Mouse (Mus musculus) heart, embryonic 15.5 days (tissue): ENCODE measurements at regions not wholly inside any gene's neighbourhood (a gene's known extent, or its start where the extent isn't known, plus 50 kb on each side); places are given as distances from the start of the nearest gene placed in this dataset.

Source experiments
- ATAC-seq: fragments of 200-750 bp; cut with Nextera tagmentation; replicated peaks from 2 replicates; pipeline ENCODE4 v1.8.0; 2017; ENCODE audit warnings: low read depth, moderate TSS enrichment; ENCODE audit not compliant: insufficient number of reproducible peaks, insufficient read depth, low FRiP score
- H3K27ac ChIP-seq: fragments of 300-500 bp; sonication (generic); 2 replicates; pipeline ENCODE4 v1.5.1; 2015; ENCODE audit warnings: mild to moderate bottlenecking, inconsistent platforms
- H3K27me3 ChIP-seq: fragments of 300-500 bp; sonication (generic); 2 replicates; pipeline ENCODE4 v1.6.1; 2015; ENCODE audit warnings: inconsistent platforms
- H3K36me3 ChIP-seq: fragments of 300-500 bp; sonication (generic); 2 replicates; pipeline ENCODE4 v1.6.1; 2015; ENCODE audit warnings: mild to moderate bottlenecking, inconsistent platforms
- H3K4me1 ChIP-seq: fragments of 300-500 bp; sonication (generic); replicated peaks from 2 replicates; pipeline ENCODE4 v1.6.1; 2015; ENCODE audit warnings: inconsistent platforms
- H3K4me2 ChIP-seq: fragments of 300-500 bp; sonication (generic); 2 replicates; pipeline ENCODE4 v1.6.1; 2015; ENCODE audit warnings: inconsistent platforms, mild to moderate bottlenecking, moderate library complexity
- H3K4me3 ChIP-seq: fragments of 300-500 bp; sonication (generic); 2 replicates; pipeline ENCODE4 v1.5.1; 2015; ENCODE audit warnings: mild to moderate bottlenecking, inconsistent platforms
- H3K9ac ChIP-seq: fragments of 300-500 bp; sonication (generic); 2 replicates; pipeline ENCODE4 v1.6.1; 2015; ENCODE audit warnings: mild to moderate bottlenecking, inconsistent platforms
- H3K9me3 ChIP-seq: fragments of 300-500 bp; sonication (generic); replicated peaks from 2 replicates; pipeline ENCODE4 v1.6.1; 2016; ENCODE audit warnings: inconsistent platforms
- WGBS: fragments of 180-500 bp; shearing (Covaris S2); methylation state at CpG from one replicate; pipeline ENCODE4 v1.1.7; 2015; ENCODE audit warnings: mixed read lengths; 5-methylcytosine and 5-hydroxymethylcytosine counted together

DNA sequence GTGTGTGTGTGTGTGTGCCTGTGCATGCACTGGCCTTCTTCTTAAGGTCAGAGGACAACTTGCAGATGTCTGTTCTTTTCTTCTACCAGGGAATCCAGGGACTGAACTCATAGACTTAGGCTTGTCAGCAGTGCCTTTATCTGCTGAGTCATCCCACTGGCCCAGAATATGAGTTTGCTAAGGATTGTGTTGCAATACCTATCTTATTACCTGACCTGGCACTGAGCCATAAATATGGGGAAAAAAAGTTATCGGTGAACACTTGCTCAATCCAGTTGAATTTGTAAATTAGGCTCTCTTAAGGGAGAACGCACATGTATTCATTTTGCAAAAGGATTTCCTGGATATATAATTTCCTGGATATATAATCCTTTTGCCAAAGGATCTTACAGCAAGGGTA is 672.8 kb upstream of the Fam160b2 start:
- H3K27ac ChIP-seq: no peak overlapping the region
- no peak overlapping the region for H3K4me2 ChIP-seq
- no peak overlapping the region for H3K4me3 ChIP-seq
- H3K9me3 ChIP-seq: no peaks in the 10 kb centered on the region
- no peaks in the 10 kb centered on the region for H3K36me3 ChIP-seq
- ATAC-seq: no peak
- H3K4me1 ChIP-seq: 0 out of 2 replicates have a peak, but pooled peaks cover 5% of the 10 kb centered on the region
- no peak overlapping the region for H3K9ac ChIP-seq
- WGBS: 90% methylated on average over 2 of the region's 2 CpGs
- no peaks in the 10 kb centered on the region for H3K27me3 ChIP-seq

DNA sequence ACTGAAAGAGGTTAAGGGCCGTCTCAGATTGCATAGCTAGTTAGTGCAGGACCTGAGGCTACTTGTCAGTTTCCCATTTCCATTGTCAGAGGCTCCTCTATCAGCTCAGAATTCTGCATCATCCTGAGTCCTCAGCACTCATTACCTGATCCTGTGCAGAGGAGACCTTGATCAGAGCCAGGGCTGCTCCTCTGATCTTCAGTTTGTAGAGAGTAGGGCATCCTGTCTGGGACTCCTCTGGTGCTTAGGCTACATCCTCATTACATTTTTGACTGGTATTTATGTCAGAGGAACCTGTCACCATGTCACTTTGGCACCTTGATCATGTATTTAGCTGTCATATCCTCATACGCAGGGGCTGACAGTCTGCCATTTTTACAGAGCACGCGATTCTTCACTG is 658.0 kb upstream of the Fam160b2 start:
- H3K4me2 ChIP-seq: no peak overlapping the region
- no peak for ATAC-seq
- H3K9me3 ChIP-seq: no peaks in the 10 kb centered on the region
- no peak overlapping the region for H3K27ac ChIP-seq
- H3K27me3 ChIP-seq: no peaks in the 10 kb centered on the region
- H3K4me3 ChIP-seq: no peak overlapping the region
- no peaks in the 10 kb centered on the region for H3K4me1 ChIP-seq
- 81% methylated on average over 4 of the region's 4 CpGs for WGBS
- H3K36me3 ChIP-seq: no peaks in the 10 kb centered on the region
- no peak overlapping the region for H3K9ac ChIP-seq

DNA sequence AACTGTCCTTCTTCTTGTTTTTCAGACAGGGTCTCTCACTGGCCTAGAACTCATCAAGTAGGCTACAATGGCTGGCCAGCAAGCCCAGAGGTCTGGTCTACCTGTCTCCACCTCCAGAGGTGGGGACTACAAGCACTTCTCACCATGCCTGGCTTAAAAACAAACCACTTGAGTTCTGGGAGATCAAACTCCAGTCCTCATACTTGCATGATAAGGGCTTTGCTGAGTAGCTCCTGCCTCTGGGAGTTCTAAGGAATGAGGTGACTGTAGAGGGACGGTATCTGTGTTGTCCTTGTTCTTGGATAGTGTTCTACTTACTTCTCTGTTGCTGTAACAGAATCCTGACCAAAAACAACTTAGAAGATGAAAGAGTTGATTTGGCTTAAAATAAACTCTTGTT is 654.6 kb upstream of the Fam160b2 start:
- Histone ChIP-seq H3K4me3 (no peak overlapping the region), H3K4me2 (no peak overlapping the region), H3K9ac (no peak overlapping the region), H3K9me3 (no peaks in the 10 kb centered on the region), H3K27ac (no peak overlapping the region), H3K27me3 (no peaks in the 10 kb centered on the region), H3K36me3 (no peaks in the 10 kb centered on the region), H3K4me1 (0 out of 2 replicates have a peak, but pooled peaks cover 2% of the 10 kb centered on the region)
- ATAC-seq: no peak
- 28% methylated on average over 1 of the region's 1 CpGs for WGBS

DNA sequence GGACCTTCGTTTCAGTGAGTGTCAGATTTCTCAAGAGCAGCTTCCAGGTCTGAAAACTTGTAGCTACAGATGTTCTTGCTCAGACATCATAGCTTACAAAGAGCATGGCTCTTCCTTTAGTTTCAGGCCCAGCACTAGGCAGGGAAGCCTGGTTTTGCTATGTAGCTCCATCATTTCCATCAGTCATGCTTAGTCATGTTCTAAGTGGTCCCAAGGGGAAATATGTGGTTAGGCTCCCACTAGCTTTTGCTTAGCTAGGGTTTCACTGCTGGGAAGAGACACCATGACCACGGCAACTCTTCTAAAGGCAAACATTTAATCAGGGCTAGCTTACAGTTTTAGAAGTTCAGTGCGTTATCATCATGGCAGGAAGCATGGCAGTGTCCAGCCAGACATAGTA is 652.5 kb upstream of the Fam160b2 start:
- WGBS: 79% methylated on average over 3 of the region's 3 CpGs
- H3K27me3 ChIP-seq: no peaks in the 10 kb centered on the region
- H3K4me2 ChIP-seq: no peak overlapping the region
- no peaks in the 10 kb centered on the region for H3K9me3 ChIP-seq
- no peak for ATAC-seq
- H3K36me3 ChIP-seq: no peaks in the 10 kb centered on the region
- H3K4me3 ChIP-seq: no peak overlapping the region
- 0 out of 2 replicates have a peak, but pooled peaks cover 2% of the 10 kb centered on the region for H3K4me1 ChIP-seq
- no peak overlapping the region for H3K27ac ChIP-seq
- no peak overlapping the region for H3K9ac ChIP-seq

DNA sequence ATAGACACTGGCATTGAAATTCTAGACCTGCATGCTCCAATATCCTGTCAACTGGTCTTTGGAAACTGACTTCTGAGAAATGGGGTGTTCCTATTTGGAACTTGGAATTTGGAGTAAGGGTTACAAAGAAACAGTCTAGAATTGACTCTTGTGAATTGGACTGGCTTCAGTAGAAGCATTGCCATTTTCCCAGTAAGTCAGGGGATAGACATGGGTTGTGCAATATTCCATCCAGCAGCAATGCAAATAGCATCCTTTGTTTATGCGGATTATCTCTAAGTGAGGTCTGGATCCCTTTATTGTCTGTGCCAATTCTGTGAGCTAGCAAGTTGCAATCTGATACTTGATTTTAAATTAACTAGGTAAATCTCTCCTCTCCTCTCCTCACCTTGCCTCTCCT is 651.5 kb upstream of the Fam160b2 start:
- no peak for ATAC-seq
- H3K27me3 ChIP-seq: no peaks in the 10 kb centered on the region
- 0 out of 2 replicates have a peak, but pooled peaks cover 2% of the 10 kb centered on the region for H3K4me1 ChIP-seq
- H3K9me3 ChIP-seq: no peaks in the 10 kb centered on the region
- H3K27ac ChIP-seq: no peak overlapping the region
- H3K36me3 ChIP-seq: no peaks in the 10 kb centered on the region
- H3K4me2 ChIP-seq: no peak overlapping the region
- H3K9ac ChIP-seq: no peak overlapping the region
- 82% methylated on average over 1 of the region's 1 CpGs for WGBS
- H3K4me3 ChIP-seq: no peak overlapping the region

DNA sequence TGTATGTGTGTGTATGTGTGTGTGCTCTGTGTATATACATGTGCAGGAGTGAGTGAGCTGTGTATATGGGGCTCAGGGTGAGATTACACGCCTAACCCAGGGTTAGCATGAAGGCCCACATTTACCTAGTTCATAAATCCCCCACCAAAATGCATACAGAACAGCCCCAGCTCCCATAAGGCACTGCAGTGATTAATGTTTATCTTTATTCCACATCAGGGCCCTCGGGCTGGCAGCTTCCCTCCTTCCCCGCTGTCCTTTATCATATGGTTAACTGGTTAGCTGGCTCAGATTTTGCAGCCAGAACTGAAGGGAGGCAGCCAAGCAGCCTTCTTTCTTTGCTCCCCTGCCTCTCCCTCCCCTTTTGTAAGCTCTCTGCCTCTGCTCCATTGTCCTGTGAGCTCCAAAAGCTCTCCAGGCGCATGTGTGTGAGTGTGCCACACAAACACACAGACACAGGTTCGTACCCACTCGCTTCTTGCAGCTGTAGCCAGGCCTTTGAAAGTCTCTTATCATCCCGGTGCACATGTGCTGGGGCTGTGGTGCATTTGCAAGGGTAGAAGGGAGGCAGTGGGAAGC is 649.8 kb upstream of the Fam160b2 start:
- no peaks in the 10 kb centered on the region for H3K9me3 ChIP-seq

DNA sequence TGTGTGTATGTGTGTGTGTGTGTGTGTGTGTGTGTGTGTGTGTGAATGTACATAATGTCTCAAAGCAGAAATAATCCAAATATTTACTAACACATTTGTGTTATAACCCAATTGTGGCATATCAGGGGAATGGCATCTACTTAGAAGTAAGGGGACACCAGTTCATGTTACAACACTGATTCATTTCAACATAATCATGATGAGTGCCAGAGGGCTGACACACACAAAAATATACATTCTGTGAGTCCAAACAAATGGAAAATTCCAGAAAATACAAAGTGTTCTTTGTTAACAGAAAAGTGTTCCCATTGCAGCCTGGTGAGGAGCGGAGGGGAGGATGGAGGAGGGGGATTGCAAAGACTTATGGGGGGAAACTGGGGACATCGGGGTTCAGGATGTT is 648.9 kb upstream of the Fam160b2 start:
- WGBS: 80% methylated on average over 2 of the region's 2 CpGs
- no peaks in the 10 kb centered on the region for H3K27me3 ChIP-seq
- H3K4me3 ChIP-seq: no peak overlapping the region
- no peaks in the 10 kb centered on the region for H3K36me3 ChIP-seq
- no peaks in the 10 kb centered on the region for H3K9me3 ChIP-seq
- H3K27ac ChIP-seq: no peak overlapping the region
- no peak overlapping the region for H3K4me2 ChIP-seq
- H3K4me1 ChIP-seq: 0 out of 2 replicates have a peak, but pooled peaks cover 2% of the 10 kb centered on the region
- H3K9ac ChIP-seq: no peak overlapping the region
- no peak for ATAC-seq

More for the DNA sequence above, 649.8 kb upstream of the Fam160b2 start:
- Histone ChIP-seq H3K27me3 (no peaks in the 10 kb centered on the region), H3K4me1 (0 out of 2 replicates have a peak, but pooled peaks cover 2% of the 10 kb centered on the region), H3K9ac (no peak overlapping the region), H3K4me2 (no peak overlapping the region), H3K27ac (no peak overlapping the region), H3K4me3 (no peak overlapping the region), H3K36me3 (no peaks in the 10 kb centered on the region)
- WGBS: 40% methylated on average over 7 of the region's 7 CpGs
- ATAC-seq: no peak

DNA sequence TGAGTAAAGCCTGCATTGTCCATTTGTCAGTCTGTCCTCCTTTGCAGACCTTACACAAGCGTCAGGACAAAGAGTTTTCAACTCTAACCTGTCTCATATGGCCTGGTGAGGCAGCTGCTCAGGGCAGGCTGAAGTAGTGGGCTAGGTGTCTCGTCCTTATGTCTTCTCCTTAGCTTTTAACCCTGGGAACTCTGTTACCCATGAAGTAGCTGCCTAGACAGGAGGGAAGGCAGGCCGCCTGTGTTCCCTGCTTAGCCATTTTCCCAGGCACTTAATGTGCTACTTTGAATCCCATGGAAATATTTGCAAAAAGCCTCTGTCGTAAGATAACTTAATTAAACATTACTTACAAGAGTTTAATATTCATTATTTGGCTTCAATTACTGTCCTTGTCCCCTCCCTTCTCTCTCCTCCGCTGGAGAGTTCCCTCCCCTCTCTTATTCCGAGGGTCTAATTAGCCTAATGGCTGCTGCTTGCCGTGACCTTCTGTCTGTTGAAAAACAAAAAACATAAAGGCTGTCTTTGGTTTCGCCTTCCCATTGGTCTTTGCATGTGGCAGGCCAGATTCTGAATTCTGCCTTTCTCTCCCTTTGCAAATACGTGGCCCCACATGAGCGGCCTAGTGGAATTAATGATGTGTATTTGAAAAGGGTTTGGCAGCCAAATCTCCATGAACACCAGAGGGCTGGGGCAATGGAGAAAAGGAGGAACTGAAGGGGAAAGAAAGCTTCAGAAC is 642.2 kb upstream of the Fam160b2 start:
- no peak overlapping the region for H3K4me3 ChIP-seq
- H3K9me3 ChIP-seq: no peaks in the 10 kb centered on the region
- ATAC-seq: no peak
- H3K27ac ChIP-seq: no peak overlapping the region
- 62% methylated on average over 10 of the region's 10 CpGs for WGBS
- no peaks in the 10 kb centered on the region for H3K4me1 ChIP-seq
- no peak overlapping the region for H3K9ac ChIP-seq
- H3K4me2 ChIP-seq: no peak overlapping the region
- H3K36me3 ChIP-seq: no peaks in the 10 kb centered on the region
- no peaks in the 10 kb centered on the region for H3K27me3 ChIP-seq

DNA sequence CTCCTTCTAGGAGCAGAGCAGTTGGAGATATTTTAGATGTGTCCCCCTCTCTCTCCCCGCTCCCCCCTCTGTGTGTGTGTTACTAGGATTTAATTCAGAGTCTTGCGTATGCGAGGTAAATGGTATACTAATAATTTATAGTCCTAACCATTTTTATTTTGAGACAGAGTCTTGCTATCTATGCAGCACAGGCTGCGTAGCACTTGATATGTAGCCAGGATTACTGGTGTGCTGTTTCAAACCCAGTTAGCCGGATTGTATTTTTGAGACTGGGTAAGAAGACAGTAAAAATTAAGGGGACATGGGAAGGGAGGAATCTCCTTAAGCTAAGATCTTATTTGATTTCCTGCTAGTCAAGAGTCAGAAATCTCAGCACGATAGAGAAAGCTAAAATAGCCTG is 636.6 kb upstream of the Fam160b2 start:
- no peak overlapping the region for H3K9ac ChIP-seq
- H3K9me3 ChIP-seq: no peaks in the 10 kb centered on the region
- no peak overlapping the region for H3K27ac ChIP-seq
- no peak overlapping the region for H3K4me3 ChIP-seq
- H3K27me3 ChIP-seq: no peaks in the 10 kb centered on the region
- 78% methylated on average over 6 of the region's 6 CpGs for WGBS
- H3K4me2 ChIP-seq: no peak overlapping the region
- H3K36me3 ChIP-seq: no peaks in the 10 kb centered on the region
- no peak for ATAC-seq
- H3K4me1 ChIP-seq: no peaks in the 10 kb centered on the region

DNA sequence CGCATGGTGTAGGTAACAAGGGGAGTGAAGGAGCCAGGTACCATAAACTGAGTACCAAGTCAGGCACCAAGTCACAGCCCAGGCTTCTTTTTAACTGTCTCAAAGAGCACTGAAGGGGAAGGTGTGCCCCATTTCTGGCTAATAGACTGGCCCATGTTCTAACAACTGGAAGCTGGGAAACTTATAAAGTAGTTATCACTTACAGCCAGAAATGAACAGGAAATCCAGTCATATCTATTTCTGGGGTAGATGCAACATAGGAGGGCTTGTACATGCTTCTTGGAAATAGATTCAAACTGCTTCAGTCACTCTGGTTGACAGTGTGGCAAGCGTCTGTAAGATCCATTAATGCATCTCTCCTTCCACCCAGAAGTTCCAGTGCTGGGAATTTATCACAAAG is 635.3 kb upstream of the Fam160b2 start:
- H3K9ac ChIP-seq: no peak overlapping the region
- WGBS: 83% methylated on average over 2 of the region's 2 CpGs

DNA sequence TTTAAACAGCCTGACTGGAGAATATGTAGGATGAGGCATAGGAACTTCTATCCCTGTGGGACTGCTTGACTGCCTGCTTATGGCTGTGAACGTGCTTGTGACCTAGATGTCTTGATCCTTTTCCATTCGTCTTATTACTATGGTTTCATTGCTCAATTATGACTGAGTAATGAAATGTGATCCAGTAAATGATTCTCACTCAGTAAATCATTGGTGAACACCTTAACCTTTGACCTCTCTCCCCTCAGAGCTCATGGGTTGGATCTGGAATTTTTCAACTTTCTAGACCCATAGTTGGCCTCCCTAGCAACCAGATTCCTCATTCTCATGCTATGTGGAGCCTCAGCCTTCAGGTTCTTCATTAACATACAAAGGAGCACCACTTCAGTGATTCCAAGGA is 634.6 kb upstream of the Fam160b2 start:
- no peak overlapping the region for H3K4me2 ChIP-seq
- ATAC-seq: no peak
- no peaks in the 10 kb centered on the region for H3K27me3 ChIP-seq
- H3K4me3 ChIP-seq: no peak overlapping the region
- WGBS: 66% methylated on average over 2 of the region's 2 CpGs
- no peak overlapping the region for H3K9ac ChIP-seq
- H3K36me3 ChIP-seq: no peaks in the 10 kb centered on the region
- no peak overlapping the region for H3K27ac ChIP-seq
- H3K4me1 ChIP-seq: no peaks in the 10 kb centered on the region
- H3K9me3 ChIP-seq: no peaks in the 10 kb centered on the region

More for the DNA sequence above, 635.3 kb upstream of the Fam160b2 start:
- Histone ChIP-seq H3K36me3 (no peaks in the 10 kb centered on the region), H3K4me2 (no peak overlapping the region), H3K4me3 (no peak overlapping the region), H3K27ac (no peak overlapping the region), H3K4me1 (no peaks in the 10 kb centered on the region), H3K9me3 (no peaks in the 10 kb centered on the region), H3K27me3 (no peaks in the 10 kb centered on the region)
- ATAC-seq: no peak
